Mouse (Mus musculus): ENCODE results near the gene Hist1h4h. TPM values are rescaled to one million over a fixed set of nuclear protein-coding genes. Genes with fewer than 3 reads are reported as not detected.
A peak's percentile ranks its signal among the peaks of the same experiment; 100 is the strongest.
"Not testable (repeated sequence)": the region's sequence is repeated elsewhere in the genome, so short reads cannot be mapped to it uniquely, and the experiment has no call there.

Hist1h4h gene
- total RNA-seq, 2 experiments from 2014 or later, result 1,227 to 1,327 TPM

DNA sequence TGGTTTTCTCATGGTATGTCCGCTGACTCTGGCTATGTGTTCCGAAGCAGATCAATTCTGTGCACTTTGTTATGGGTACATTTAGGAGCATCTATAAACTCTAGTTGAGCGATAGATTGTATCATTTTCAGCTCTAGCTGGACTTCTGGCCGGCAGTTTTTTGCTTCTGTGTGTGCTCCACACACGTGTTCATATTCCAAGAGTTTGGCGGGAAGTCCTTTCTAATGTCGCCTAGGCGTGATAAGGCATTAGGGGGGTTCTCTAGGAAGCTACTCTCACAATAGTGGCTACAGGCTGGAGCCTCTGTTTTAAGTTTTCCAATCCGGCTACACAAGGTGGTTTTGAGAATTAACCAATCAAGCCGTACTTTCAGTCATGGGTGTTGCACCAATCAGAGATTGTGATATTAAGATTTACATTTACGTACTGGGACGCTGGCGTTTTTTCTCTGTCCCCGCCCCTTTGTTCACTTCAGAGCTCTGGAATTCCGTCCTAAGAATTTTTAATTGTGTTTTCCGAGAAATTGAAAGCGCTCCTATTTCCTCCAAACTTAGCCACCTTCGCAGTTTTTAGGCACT lies 25.1 kb downstream of the Hist1h4h start:
- DNase-seq, result peak; percentile 64

DNA sequence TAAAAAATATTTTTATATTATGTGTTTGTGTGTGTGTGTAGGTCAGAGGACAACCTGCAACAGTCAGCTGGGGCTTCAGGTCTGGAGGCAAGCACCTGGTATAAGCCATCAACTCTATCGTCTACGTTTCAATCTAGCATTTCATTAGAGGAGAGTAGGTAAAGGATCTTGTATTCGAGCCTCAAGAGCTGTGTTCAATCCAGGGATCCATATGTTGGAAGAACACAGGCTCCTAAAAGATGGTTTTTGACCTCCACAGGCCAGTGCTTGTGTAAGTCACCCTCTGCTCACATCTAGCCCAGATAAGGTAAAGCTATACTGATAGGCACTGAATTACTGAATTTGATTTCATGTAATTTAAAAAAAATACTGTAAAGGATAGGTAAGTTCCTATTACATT lies 26.1 kb downstream of the Hist1h4h start:
- DNase-seq, result no peak

DNA sequence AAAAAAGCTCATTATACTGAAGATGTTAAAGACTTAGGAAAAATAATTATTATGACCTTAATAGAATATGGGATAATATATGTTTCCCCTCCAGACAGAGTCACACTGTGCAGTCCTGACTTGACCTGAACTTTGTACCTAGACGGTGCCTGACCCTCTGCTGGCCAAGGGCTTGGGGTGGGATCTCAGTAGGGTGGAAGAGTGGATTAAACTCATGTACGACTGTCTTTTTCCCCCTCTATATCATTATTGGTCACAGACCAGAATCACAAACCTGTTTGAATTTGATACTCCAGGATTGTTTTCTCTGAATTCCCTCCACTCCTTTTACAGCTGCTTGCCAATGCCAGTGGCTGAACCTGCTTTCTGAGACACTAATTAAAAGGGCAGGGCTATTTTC lies 29.8 kb downstream of the Hist1h4h start:
- not testable (repeated sequence) for DNase-seq

DNA sequence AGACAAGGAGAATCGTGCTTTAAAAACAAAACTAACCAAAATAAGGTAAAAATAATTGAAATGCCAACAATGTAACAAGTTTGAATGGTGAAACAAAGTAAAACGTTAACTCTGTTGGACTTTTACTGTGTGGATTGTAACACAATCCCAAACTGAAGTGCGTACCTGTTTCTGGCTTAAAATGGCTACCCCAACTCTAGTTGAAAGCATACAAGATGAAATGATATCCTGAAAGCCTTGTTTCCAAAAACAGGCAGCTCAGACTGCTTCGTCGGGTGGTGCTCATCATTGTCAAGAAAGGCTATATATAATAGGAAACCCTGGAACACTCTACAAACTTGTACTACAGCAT lies 30.7 kb downstream of the Hist1h4h start:
- DNase-seq, result not testable (repeated sequence)

DNA sequence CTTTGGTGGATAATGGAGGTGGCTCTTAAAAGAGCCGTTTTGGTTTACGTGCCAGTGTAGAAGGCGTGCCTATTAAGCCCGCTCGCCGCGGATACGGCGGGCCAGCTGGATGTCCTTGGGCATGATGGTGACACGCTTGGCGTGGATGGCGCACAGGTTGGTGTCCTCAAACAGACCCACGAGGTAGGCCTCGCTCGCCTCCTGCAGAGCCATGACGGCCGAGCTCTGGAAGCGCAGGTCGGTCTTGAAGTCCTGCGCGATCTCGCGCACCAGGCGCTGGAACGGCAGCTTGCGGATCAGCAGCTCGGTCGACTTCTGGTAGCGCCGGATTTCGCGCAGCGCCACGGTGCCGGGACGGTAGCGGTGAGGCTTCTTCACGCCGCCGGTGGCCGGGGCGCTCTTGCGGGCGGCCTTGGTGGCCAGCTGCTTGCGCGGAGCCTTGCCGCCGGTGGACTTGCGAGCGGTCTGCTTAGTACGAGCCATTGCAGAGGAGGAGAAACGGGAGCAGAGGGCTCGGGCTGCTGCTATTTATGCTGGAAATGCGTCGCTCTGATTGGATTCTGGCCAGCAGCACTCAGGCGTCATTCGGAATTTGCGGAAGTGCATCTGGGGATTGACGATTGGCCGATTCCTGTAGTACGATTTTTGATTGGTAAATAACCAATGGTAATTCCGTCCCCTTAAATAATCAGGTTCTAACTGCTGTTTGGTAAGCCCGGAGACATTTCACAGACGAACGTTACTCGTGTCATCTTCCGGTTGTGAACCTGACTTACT lies 31.2 kb downstream of the Hist1h4h start, which contains the start of gene Hist1h3e:
Hist1h3e (minus strand) TSS at position 487 of the 777 bp plus-strand sequence.
- peak; percentile 96 for DNase-seq

DNA sequence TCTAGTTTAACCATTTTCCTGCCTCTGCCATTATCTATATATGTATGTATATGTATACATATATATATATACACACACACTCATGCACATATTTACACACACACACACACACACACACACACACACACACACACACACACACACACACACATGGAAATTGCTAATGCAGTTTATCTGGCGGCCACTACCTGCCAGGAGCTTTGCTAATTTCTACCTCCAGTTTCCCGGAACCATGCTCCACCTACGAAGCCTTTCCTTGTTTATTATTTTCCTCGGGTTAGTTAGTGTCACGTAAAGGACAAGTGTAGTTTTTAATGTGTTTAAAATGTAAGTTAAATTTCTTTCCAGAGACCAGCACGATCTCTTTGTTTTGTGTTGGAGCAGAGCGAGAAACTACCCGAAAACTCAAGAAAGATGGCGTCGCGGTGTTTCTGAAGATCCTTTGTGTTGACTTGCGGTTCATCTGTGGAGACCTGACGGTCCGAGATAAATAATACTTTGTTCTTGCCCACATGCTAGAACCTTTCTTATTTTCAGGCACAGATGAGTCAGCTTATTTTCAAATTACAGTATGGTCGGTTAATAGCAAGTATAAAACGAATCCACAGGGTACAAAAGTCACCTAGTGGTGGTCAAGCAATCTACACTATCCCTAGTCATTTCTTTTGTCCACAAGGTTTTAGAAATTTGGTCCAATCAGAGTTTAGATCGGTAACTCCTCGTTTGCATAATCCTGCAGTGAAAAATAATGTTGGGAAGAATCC lies 32.0 kb downstream of the Hist1h4h start:
- peak; percentile 39 for DNase-seq

DNA sequence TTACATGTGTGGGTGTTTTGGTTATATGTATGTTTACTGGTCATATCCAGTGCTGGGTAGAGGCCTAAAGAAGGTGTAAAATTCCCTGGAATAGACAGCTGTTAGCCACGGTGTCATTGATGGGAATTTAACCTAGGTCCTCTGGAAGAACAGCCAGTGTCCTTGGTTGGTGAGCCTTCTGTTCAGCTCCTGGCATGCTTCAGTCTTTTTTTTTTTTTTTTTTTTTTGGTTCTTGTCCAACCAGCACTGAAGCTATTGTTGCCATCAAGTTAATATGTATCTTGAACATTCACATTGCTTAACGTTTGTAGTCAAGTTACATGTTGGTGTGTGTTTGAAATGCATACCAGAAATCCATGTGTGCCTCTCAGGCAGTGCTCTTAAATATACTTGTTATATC lies 33.6 kb downstream of the Hist1h4h start:
- DNase-seq, result no peak

DNA sequence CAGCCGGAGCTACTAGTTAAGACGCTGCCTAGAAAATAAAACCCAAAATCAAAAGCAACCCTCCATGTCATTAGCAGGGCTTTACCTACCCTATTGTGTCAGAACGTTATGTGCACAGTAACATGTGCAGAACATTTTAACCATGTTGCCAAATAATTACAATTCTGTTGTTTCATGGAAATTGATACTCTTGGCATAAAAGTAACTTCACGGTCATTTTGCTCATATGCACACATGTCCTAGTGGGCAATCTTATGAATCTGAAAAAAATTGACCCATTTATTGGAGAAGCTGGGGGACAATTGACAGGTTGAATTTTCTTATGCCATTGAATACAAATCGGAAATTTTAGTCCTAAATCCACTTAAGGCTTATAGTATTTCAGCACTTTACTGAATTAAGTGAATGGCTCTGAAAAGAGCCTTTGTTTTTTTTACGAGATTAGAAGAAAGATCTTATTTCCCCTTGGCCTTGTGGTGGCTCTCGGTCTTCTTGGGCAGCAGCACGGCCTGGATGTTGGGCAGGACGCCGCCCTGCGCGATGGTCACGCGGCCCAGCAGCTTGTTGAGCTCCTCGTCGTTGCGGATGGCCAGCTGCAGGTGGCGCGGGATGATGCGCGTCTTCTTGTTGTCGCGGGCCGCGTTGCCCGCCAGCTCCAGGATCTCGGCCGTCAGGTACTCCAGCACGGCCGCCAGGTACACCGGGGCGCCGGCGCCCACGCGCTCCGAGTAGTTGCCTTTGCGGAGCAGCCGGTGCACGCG lies 39.6 kb downstream of the Hist1h4h start:
- DNase-seq, result not testable (repeated sequence)

DNA sequence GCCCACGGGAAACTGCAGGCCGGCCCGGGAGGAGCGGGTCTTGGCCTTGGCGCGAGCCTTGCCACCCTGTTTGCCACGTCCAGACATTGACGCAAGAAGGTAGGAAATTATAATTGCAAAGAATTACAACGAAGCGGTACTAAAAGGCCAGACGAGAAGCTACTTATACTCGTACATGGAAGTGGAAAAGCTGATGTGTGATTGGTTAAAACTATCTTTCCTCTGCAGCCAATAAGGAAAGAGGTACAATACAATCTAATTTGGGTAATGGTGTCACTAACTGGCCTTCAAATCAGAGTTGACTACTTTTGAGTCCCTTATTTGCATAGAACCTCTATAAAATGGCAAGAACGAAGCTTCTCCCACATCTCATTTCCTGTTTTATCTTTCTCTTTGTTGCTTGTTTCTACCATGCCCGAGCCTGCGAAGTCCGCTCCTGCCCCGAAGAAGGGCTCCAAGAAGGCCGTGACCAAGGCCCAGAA lies 40.2 kb downstream of the Hist1h4h start, which contains the start of the genes Hist1h2ae and Hist1h2bg:
Hist1h2ae (minus strand) TSS at position 199 of the 482 bp plus-strand sequence.
Hist1h2bg (plus strand) TSS at position 375 of the 482 bp plus-strand sequence.
- peak; percentile 63 for DNase-seq

DNA sequence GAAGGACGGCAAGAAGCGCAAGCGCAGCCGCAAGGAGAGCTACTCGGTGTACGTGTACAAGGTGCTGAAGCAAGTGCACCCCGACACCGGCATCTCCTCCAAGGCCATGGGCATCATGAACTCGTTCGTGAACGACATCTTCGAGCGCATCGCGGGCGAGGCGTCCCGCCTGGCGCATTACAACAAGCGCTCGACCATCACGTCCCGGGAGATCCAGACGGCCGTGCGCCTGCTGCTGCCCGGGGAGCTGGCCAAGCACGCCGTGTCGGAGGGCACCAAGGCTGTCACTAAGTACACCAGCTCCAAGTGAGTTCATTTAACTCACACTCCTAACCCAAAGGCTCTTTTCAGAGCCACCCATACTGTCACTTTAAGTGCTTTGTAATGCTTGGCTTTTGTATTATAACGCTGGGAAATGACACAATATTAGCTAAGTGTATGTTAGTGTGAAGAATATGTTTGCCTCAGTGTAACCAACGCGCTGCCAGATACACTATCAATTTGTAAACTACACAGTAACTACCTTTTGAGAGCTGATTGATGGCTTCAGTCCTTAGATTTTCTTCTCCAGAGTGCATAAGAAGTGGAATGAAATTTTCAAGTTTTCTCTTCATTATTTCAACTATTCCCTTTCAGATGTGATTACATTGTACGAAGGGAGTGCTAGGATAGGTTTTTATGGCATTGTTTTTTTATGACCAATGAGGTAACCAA lies 40.8 kb downstream of the Hist1h4h start:
- DNase-seq, result not testable (repeated sequence)

DNA sequence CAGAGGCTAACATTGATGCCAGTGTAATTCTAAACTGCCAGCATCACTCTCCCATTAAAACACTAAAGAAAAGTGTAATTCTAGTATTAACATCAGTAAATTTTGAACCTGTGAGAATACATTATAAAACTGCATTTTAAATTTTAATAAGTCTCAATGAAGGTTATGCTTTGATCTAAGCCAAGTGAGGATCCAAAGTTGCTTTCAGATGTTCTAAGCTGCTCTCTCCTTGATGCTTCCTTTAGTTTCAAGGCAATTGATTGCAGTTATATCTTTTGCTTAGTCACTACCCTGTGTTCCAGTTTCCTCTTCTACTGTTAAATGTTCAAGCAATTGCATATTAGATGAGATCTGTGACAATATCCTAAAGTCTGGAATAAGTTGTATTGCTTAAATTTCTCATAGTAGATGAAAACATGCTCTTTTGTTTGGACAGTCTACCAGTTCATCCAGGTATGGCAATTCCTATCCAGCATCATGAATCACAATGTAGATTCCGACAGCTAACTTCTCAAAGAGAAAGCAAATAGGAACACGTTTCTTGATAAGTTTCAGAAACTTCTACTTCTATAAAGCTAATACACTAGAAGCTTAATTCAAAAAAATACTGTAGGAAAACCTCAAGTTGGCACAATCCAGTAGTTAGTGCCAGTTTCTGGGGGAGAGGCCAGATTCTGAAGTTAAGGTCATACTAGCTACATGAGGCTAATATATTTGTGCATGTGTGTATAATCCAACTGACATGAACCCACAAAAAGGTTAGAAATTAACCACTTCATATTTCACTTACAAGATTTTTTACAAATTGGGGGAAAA lies 41.6 kb downstream of the Hist1h4h start:
- DNase-seq, result no peak

DNA sequence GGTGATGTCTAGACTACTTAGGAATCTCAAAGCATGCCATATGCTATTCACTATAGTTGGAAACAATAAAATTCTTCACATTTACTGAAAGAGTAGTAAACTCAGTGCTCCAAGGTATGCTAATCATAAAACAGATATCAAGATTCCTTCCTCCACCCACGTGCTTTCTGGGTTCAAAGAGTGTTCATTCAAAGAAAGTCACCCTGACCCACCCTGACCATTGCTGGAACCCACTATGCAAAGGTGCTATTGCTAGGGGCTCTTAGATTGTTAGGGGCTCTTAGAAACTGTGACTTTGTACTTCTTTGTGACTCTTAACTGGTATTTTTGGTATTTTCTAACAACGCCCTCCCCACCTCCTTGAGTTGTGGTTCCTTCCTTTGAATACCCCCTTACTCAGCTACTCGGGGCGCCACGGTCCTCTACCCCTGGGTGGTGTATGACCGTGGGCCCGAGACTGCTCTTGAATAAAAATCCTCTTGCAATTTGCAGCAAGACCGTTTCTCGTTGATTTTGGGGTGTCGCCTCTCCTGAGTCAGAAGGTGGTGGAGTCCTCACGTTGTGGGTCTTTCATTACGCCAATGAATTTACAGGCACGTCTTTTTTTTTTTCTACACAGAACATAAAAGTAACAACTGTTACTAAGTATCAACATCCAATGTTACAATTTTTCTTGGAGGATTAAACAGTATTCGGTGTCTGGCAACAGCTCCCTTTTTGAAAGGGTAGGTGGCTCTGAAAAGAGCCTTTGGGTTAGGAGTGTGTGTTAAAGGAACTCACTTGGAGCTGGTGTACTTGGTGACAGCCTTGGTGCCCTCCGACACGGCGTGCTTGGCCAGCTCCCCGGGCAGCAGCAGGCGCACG lies 42.4 kb downstream of the Hist1h4h start:
- not testable (repeated sequence) for DNase-seq

DNA sequence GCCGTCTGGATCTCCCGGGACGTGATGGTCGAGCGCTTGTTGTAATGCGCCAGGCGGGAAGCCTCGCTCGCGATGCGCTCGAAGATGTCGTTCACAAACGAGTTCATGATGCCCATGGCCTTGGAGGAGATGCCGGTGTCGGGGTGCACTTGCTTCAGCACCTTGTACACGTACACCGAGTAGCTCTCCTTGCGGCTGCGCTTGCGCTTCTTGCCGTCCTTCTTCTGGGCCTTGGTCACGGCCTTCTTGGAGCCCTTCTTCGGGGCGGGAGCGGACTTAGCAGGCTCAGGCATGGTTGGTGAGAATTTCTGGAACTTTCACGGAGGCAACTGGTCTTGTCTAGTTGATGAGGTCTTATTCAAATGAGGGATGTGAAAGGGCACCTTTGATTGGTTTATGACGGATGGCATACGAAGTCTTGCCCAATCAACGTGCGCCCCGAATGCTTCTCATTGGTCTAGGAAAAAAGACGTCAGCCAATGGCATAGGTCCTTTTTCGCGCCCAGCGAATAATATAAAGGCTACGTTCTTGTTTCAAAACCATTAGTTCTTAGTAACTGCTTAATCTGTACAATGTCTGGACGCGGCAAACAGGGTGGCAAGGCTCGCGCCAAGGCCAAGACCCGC lies 43.2 kb downstream of the Hist1h4h start, which contains the start of the genes Hist1h2bf and Hist1h2ad:
Hist1h2bf (minus strand) TSS at position 299 of the 627 bp plus-strand sequence.
Hist1h2ad (plus strand) TSS at position 484 of the 627 bp plus-strand sequence.
- DNase-seq, result peak; percentile 89

DNA sequence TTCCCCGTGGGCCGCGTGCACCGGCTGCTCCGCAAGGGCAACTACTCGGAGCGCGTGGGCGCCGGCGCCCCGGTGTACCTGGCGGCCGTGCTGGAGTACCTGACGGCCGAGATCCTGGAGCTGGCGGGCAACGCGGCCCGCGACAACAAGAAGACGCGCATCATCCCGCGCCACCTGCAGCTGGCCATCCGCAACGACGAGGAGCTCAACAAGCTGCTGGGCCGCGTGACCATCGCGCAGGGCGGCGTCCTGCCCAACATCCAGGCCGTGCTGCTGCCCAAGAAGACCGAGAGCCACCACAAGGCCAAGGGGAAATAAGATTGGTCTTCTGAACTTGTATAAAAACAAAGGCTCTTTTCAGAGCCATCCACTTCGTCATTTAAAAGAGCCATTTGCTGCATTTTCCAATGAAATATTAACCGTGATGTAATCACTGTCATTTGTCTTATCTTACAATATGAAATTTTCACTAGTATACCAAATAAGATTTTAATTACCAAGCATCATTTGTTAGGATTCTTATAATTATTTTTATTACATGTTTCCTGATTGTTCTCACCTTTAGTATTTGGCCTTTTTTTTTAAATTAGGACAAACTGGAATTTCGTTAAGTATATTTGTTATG lies 43.8 kb downstream of the Hist1h4h start:
- not testable (repeated sequence) for DNase-seq

DNA sequence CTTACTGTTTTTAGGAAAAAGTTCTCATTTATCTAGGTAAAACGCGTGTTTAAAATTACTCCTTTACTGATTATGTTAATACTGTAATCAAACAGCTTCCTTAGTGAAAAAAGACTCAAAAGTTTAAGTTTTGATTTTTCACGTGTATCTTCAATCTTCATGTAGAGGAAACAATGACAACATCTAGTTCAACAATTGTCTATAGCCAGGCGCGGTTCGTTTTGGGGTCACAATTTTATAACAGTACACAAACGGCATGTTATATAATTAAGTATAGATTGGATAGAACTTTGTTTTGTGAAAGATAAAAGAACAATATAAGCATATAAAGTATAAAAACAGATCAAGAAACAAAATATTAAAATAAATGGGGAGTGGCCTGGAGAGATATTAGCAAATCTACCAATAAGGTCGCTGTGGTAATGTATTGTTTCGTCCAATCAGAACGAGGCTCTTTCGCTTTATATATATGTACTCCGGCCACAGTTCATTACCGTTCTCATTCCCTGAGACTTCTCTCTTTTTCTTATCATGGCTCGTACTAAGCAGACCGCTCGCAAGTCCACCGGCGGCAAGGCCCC lies 44.5 kb downstream of the Hist1h4h start, which contains the start of gene Hist1h3d:
Hist1h3d (plus strand) TSS at position 493 of the 581 bp plus-strand sequence.
- DNase-seq, result peak; percentile 42

DNA sequence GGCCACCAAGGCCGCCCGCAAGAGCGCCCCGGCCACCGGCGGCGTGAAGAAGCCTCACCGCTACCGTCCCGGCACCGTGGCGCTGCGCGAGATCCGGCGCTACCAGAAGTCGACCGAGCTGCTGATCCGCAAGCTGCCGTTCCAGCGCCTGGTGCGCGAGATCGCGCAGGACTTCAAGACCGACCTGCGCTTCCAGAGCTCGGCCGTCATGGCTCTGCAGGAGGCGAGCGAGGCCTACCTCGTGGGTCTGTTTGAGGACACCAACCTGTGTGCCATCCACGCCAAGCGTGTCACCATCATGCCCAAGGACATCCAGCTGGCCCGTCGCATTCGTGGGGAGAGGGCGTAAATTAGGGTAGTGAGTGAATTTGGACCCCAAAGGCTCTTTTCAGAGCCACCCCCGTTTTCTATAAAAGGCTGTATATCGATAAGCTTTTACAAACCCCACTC lies 45.0 kb downstream of the Hist1h4h start:
- not testable (repeated sequence) for DNase-seq

DNA sequence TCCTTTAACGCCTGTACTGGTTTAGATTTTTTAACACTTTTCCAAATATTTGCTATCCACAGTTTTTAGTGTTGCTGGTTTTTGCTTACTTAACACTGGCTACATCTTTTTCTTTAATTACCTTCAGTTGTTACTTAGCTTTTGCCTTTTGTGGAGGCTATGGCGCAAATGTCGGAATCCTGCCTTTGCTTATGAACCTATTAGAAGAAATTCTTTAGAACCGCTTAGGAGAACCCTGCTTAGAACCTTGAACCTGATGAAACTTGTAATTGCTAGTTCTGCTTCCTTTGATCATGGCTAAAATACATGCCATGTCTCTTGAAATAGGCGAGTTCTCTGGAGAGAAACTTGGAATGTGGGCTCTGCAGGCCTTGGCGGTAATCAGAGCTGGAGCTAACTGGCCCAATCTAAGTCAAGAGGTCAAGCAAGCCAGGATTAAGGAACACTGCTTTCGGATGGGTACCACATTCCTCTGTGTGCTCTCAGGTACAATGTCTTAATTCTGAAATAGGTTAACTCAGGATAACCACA lies 45.6 kb downstream of the Hist1h4h start:
- DNase-seq, result no peak
